Mouse (Mus musculus): ENCODE results near the gene Gm45233. TPM values are rescaled to one million over a fixed set of nuclear protein-coding genes. Genes with fewer than 3 reads are reported as not detected.
"Not testable (repeated sequence)": the region's sequence is repeated elsewhere in the genome, so short reads cannot be mapped to it uniquely, and the experiment has no call there.

Gm45233 gene
- not detected in 2 replicates for polyA plus RNA-seq (2015; fragmentation: Nextera tagmentation; extraction: Ambion mirVana)

DNA sequence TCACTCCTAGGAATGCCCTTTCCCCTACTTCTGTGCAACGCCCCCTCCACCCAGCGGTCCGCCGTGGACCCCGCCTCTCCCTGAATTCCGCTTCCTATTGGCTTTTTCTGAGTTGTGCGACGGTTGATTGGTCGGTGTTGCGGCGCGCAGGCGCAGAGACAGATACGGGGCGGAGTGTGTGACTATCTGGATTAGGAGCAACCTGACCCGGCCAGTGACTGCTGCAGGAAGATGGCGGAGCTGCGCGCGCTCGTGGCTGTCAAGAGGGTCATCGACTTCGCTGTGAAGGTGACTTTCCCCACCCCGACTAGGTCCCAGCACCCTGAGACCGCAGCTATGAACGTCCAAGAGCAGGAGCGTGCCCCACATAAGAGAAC is at the start of gene Gm45233, which contains the start of gene Etfb:
Gene Gm45233, plus strand, starts transcription at position 212 of the 377 bp plus-strand sequence.
Gene Etfb, plus strand, starts transcription at position 167 of the 377 bp plus-strand sequence.
- H3K27me3 ChIP-seq: no peaks in the 10 kb centered on the region
- peak within 1 kb of the TSS; percentile 97 for H3K4me2 ChIP-seq
- under 1% methylated on average over 27 of the region's 27 CpGs for WGBS (ENCODE audit: insufficient replicate concordance)
- ATAC-seq (ENCODE audit: low read depth) (peak; percentile 96), DNase-seq (peak; percentile 96)
- no peaks in the 10 kb centered on the region for H3K9me3 ChIP-seq (replicated peaks)
- H3K4me1 ChIP-seq (replicated peaks): peaks cover 65% of the 10 kb centered on the region
- peak within 1 kb of the TSS; percentile 89 for H3K27ac ChIP-seq
- H3K36me3 ChIP-seq: no peaks in the 10 kb centered on the region
- H3K4me3 ChIP-seq (replicated peaks): peak within 1 kb of the TSS; percentile 75
- peak within 1 kb of the TSS; percentile 77 for H3K9ac ChIP-seq

DNA sequence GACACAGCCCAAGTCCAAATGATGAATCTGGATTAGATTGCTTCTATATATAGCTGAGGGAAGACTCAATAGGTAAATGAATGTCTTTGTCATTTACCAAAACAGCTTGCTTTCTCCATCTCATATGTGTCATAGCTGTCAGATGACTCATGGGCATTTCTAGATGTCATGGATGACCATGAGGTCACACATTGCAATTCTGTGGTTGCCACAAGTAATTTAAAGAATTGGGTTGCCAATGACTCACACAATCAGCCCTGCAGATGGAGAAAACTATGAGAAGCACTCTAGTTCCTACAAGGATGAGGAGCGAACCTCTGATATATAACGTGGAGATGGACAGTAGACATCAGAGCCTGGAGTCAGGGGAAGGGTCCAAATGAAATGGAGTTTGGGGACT is 44.4 kb upstream of the Gm45233 start:
- ATAC-seq (ENCODE audit: low read depth) (no peak), DNase-seq (no peak)
- Histone ChIP-seq H3K27me3 (no peaks in the 10 kb centered on the region), H3K4me2 (no peak overlapping the region), H3K36me3 (no peaks in the 10 kb centered on the region), H3K27ac (no peak overlapping the region), H3K9ac (no peak overlapping the region), H3K4me3 (replicated peaks) (no peak overlapping the region), H3K4me1 (replicated peaks) (no peaks in the 10 kb centered on the region), H3K9me3 (replicated peaks) (no peaks in the 10 kb centered on the region)
- WGBS (ENCODE audit: insufficient replicate concordance): 75% methylated on average over 2 of the region's 2 CpGs

DNA sequence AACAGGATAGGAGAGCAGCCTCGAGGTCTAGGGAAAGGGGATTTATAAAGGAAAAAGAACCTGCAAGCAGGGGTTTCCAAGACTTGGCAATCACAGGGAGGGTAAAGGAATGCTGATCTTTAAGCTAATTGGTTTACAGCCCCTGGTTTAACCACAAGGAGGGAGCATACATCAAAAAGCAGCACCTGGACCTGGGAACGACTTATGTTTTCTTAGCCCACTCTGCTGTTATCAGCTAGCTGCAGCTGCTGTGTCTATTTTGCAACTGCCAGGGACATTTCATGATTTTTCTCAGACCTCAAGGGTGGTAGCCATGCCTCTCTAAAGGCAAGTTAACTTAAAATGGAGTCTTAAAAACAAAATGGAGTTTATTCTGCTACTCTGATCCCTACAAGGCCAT is 41.2 kb upstream of the Gm45233 start:
- H3K4me3 ChIP-seq (replicated peaks): no peak overlapping the region
- no peak overlapping the region for H3K4me2 ChIP-seq
- H3K36me3 ChIP-seq: no peaks in the 10 kb centered on the region
- no peaks in the 10 kb centered on the region for H3K4me1 ChIP-seq (replicated peaks)
- no peak overlapping the region for H3K9ac ChIP-seq
- no peaks in the 10 kb centered on the region for H3K27me3 ChIP-seq
- no peak for DNase-seq
- no peaks in the 10 kb centered on the region for H3K9me3 ChIP-seq (replicated peaks)
- no peak overlapping the region for H3K27ac ChIP-seq
- no peak for ATAC-seq (ENCODE audit: low read depth)
- 12% methylated on average over 2 of the region's 2 CpGs for WGBS (ENCODE audit: insufficient replicate concordance)

DNA sequence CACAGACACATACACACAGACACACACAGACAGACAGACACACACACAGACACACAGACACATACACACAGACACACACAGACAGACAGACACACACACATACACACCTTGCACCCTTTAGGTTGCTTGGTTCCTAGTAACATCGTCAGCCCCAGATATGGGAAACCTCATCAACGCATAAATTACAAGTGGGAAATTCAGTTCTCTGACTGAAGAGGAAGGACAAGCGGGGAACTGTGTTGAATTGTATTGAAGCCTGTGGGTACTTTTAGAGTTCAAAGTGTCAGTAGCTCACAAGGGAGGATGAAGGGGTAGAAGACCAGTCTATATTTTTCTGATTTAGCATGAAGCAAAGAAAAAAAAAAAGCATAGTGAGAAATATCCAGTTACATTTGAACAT is 36.4 kb upstream of the Gm45233 start:
- no peaks in the 10 kb centered on the region; the same call in 1 of the 2 replicates for H3K4me1 ChIP-seq (replicated peaks)
- H3K36me3 ChIP-seq: no peaks in the 10 kb centered on the region
- ATAC-seq (ENCODE audit: low read depth) (no peak), DNase-seq (no peak)
- H3K4me3 ChIP-seq (replicated peaks): no peak overlapping the region
- H3K27me3 ChIP-seq: no peaks in the 10 kb centered on the region
- H3K9ac ChIP-seq: no peak overlapping the region
- no peak overlapping the region for H3K4me2 ChIP-seq
- no peak overlapping the region for H3K27ac ChIP-seq
- WGBS (ENCODE audit: insufficient replicate concordance): 48% methylated on average over 3 of the region's 3 CpGs
- H3K9me3 ChIP-seq (replicated peaks): no peaks in the 10 kb centered on the region

DNA sequence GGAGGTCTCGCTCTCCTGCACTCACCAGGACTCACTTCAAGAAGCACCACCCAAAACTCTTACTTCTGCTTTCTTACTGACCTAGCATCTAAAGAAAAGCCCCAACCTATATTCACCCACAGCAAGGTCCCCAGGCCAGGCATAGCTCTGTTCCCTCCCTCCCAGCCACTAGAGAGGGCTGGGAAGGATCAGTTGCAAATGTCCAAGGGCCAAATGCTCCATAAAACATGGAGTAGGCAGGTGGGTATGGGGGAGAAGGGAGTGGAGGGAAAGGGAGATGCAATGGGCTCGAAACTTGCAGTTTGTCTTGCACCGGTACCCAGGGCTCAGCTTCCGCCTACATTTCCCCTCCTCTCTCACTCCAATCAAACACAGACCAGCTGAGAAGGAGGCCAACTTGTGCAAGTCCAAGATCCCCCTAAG is 35.8 kb upstream of the Gm45233 start, which contains the start of gene Siglecg:
Gene Siglecg, plus strand, starts transcription at position 74 of the 423 bp plus-strand sequence.
- ATAC-seq (ENCODE audit: low read depth) (no peak), DNase-seq (no peak)
- H3K9ac ChIP-seq: no peak within 1 kb of the TSS
- H3K4me3 ChIP-seq (replicated peaks): no peak within 1 kb of the TSS
- H3K27me3 ChIP-seq: no peaks in the 10 kb centered on the region
- 58% methylated on average over 4 of the region's 4 CpGs for WGBS (ENCODE audit: insufficient replicate concordance)
- H3K4me1 ChIP-seq (replicated peaks): no peaks in the 10 kb centered on the region; the same call in 1 of the 2 replicates
- H3K9me3 ChIP-seq (replicated peaks): no peaks in the 10 kb centered on the region
- no peak within 1 kb of the TSS for H3K4me2 ChIP-seq
- no peak within 1 kb of the TSS for H3K27ac ChIP-seq
- no peaks in the 10 kb centered on the region for H3K36me3 ChIP-seq

DNA sequence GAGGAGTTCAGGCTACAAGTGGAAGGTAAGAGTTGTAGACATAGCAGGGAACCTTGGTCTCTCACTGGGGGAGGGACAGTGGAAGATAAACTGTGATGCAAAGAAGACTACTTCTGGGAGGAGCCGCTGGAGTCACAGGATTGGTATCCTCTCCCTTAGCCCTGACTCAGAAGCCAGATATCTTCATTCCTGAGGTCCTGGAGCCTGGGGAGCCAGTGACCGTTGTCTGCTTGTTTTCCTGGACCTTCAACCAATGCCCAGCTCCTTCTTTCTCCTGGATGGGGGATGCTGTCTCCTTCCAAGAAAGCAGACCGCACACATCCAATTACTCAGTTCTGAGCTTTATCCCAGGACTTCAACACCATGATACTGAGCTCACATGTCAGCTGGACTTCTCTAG is 34.8 kb upstream of the Gm45233 start:
- Histone ChIP-seq H3K9ac (no peak overlapping the region), H3K27ac (no peak overlapping the region), H3K36me3 (no peaks in the 10 kb centered on the region), H3K27me3 (no peaks in the 10 kb centered on the region), H3K4me2 (no peak overlapping the region), H3K9me3 (replicated peaks) (no peaks in the 10 kb centered on the region), H3K4me1 (replicated peaks) (no peaks in the 10 kb centered on the region; the same call in 1 of the 2 replicates), H3K4me3 (replicated peaks) (no peak overlapping the region)
- 64% methylated on average over 3 of the region's 3 CpGs for WGBS (ENCODE audit: insufficient replicate concordance)
- DNase-seq (no peak), ATAC-seq (ENCODE audit: low read depth) (no peak)

DNA sequence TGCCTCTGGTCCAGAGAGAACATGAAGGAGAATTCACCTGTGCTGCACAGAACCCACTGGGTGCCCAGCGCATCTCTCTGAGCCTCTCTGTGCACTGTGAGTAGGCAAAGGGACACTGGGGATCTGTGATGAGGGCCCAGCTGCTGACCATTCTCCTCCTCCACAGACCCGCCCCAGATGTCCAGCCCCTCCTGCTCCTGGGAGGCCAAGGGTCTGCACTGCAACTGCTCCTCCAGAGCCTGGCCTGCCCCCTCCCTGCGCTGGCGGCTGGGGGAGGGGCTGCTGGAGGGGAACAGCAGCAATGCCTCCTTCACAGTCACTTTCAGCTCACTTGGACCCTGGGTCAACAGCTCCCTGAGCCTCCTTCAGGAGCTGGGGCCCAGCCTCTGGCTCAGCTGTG is 32.2 kb upstream of the Gm45233 start:
- not testable (repeated sequence) for H3K36me3 ChIP-seq; DNase-seq; H3K9me3 ChIP-seq (replicated peaks); H3K27ac ChIP-seq; ATAC-seq (ENCODE audit: low read depth); H3K4me1 ChIP-seq (replicated peaks); H3K27me3 ChIP-seq; H3K4me3 ChIP-seq (replicated peaks); H3K4me2 ChIP-seq; H3K9ac ChIP-seq
- WGBS (ENCODE audit: insufficient replicate concordance): 43% methylated on average over 4 of the region's 4 CpGs

DNA sequence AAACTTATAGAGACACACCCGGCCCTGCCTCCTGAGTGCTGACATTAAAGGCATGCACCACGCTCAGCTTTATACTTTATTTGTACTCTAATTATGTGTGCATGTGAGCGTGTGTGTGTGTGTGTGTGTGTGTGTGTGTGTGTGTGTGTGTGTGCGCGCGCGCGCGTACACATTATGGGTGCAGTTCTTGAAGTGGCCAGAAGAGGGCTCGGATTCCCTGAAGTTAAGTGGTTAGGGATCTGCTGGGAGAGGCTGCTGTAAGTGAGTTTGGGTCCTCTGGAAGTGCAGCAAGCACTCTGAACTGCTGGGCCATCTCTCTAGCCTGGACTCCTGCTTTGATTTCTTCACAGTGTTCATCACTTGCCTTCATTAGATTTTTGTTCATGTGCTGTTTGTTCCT is 26.6 kb upstream of the Gm45233 start:
- Histone ChIP-seq H3K27me3 (no peaks in the 10 kb centered on the region), H3K4me1 (replicated peaks) (no peaks in the 10 kb centered on the region), H3K27ac (no peak overlapping the region), H3K9ac (no peak overlapping the region), H3K4me2 (no peak overlapping the region), H3K4me3 (replicated peaks) (no peak overlapping the region), H3K9me3 (replicated peaks) (no peaks in the 10 kb centered on the region), H3K36me3 (no peaks in the 10 kb centered on the region)
- DNase-seq (no peak), ATAC-seq (ENCODE audit: low read depth) (no peak)
- 75% methylated on average over 10 of the region's 10 CpGs for WGBS (ENCODE audit: insufficient replicate concordance)

DNA sequence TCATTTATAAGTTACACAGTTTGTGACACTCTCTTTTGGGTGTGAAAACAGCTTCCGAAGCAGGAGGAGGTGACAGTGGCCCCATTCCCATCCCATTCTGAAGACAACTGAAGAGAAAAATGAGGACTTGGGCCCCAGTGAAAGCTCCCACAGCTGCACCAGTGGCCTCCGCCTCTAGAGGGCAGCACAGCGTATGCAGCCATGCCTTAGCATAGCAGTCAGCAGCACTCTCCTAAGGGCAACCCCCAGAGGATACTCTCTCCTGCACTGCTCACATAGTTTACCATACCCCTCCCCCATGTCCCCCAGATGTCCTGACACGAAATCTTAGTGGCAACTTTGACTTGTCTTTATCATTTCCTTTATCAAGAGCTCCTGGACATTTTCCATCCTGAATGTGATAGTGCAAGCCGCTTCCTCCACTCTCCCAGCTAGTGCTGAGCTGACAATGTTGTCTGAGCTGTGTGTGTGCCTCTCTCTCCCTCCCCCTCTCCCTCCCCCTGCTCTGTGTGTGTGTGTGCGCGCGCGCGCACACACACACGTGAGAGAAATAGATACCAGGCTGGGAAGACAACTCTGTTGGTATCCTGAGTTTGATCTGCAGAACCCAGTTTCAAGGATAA is 20.8 kb upstream of the Gm45233 start:
- ATAC-seq (ENCODE audit: low read depth) (peak; percentile 86), DNase-seq (peak; percentile 54)
- Histone ChIP-seq H3K9ac (no peak overlapping the region), H3K36me3 (no peaks in the 10 kb centered on the region), H3K4me2 (peak overlapping the region; percentile 26; the same call in 1 of the 2 replicates), H3K27ac (no peak overlapping the region), H3K4me3 (replicated peaks) (no peak overlapping the region), H3K9me3 (replicated peaks) (no peaks in the 10 kb centered on the region), H3K4me1 (replicated peaks) (peaks cover 6% of the 10 kb centered on the region), H3K27me3 (no peaks in the 10 kb centered on the region)
- 15% methylated on average over 11 of the region's 11 CpGs for WGBS (ENCODE audit: insufficient replicate concordance)

DNA sequence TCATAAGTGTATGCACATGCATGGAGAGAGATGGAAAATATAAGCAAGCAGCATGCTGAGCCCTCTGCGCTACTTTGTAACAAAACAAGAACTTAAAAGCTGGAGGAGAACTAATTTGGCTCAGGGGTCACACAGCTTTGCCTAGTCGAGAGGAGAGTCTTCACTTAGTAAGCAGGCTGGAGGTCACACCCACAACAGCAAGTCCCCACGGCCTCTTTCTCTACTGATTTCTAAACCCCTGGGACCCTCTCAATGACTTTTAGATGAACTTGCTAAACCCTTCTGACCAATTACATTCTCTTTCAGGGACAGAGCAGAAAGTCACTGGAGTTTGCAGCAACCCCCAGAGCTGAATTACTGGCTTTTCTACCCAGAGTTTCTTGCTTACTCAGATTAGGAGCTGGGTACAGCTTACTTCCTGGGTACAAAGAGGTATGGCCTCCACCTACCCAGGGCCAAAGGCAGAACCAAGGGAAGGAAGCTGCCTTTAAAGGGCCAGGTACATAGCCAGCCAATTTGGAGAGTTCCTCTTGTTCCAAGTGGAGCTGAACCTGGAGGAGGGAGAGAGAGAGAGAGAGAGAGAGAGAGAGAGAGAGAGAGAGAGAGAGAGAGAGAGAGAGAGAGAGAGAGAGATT is 19.8 kb upstream of the Gm45233 start:
- 53% methylated on average over 3 of the region's 3 CpGs for WGBS (ENCODE audit: insufficient replicate concordance)
- no peaks in the 10 kb centered on the region for H3K36me3 ChIP-seq
- ATAC-seq (ENCODE audit: low read depth): no peak

DNA sequence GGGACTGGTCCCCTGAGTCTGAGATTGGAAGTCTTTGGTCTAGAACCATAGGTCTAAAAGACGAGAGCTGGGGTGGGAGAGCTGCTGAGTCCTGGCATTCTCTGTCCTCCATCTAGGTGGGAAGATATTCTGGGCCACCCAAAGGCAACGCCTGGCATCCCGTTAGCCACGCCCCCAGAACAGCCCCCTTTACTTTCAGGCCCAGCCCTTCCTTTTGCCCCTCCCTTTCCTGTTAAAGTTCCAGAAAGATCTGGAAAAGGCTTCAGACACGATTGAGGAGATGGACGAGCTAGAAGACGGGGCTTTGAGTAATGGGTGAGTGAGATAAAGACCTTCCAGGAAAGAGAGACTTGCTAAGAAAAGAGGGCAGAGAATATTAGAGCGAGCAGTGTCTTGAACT is 16.5 kb upstream of the Gm45233 start, which contains the start of gene Lim2:
Gene Lim2, plus strand, starts transcription at position 265 of the 400 bp plus-strand sequence.
- Histone ChIP-seq H3K9me3 (replicated peaks) (no peaks in the 10 kb centered on the region), H3K4me2 (no peak within 1 kb of the TSS), H3K4me1 (replicated peaks) (peaks cover 6% of the 10 kb centered on the region), H3K27me3 (no peaks in the 10 kb centered on the region), H3K27ac (no peak within 1 kb of the TSS), H3K4me3 (replicated peaks) (no peak within 1 kb of the TSS), H3K36me3 (no peaks in the 10 kb centered on the region), H3K9ac (no peak within 1 kb of the TSS)
- DNase-seq: no peak
- WGBS (ENCODE audit: insufficient replicate concordance): 45% methylated on average over 8 of the region's 8 CpGs
- no peak for ATAC-seq (ENCODE audit: low read depth)

More for the DNA sequence above, 19.8 kb upstream of the Gm45233 start:
- Histone ChIP-seq H3K27ac (no peak overlapping the region), H3K4me3 (replicated peaks) (no peak overlapping the region), H3K9me3 (replicated peaks) (no peaks in the 10 kb centered on the region), H3K27me3 (no peaks in the 10 kb centered on the region), H3K9ac (no peak overlapping the region), H3K4me1 (replicated peaks) (peaks cover 6% of the 10 kb centered on the region), H3K4me2 (no peak overlapping the region)
- DNase-seq: no peak

DNA sequence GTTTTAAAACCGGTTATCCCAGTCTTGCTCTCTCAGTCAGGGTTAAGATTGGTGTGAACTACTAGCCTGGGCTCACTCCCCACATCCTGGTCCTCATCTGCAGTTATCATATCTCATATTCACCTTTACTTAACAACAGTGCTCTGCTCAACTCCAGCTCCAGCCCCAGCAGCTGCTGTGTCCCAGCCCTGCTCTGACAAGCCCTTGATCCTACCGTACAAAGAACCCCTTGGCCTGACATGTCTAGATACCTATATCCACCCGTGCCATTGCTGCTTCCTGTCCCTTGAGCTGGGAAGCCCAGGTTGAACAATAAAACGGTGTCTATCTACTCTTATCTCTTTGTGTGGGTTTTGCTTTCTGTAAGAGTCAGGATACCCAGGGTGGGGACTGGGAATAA is 14.4 kb upstream of the Gm45233 start:
- WGBS (ENCODE audit: insufficient replicate concordance): 34% methylated on average over 4 of the region's 4 CpGs
- Histone ChIP-seq H3K9ac (no peak overlapping the region), H3K36me3 (no peaks in the 10 kb centered on the region), H3K9me3 (replicated peaks) (no peaks in the 10 kb centered on the region), H3K27me3 (no peaks in the 10 kb centered on the region), H3K4me3 (replicated peaks) (no peak overlapping the region), H3K4me1 (replicated peaks) (no peaks in the 10 kb centered on the region), H3K4me2 (no peak overlapping the region), H3K27ac (no peak overlapping the region)
- DNase-seq (no peak), ATAC-seq (ENCODE audit: low read depth) (no peak)
